Mouse (Mus musculus) embryonic fibroblast, embryonic 13.5 days (primary cell): ENCODE data around the gene Mgat2. TPM values are rescaled to one million over a fixed set of nuclear protein-coding genes. Genes with fewer than 3 reads are reported as not detected.

Experiments
- H3K27ac ChIP-seq: 2 replicates; pipeline ENCODE4 v1.5.1; 2012; ENCODE audit warnings: low read length, control low read depth, inconsistent platforms; ENCODE audit not compliant: insufficient read depth
- H3K4me1 ChIP-seq: 2 replicates; pipeline ENCODE4 v1.6.1; 2011; ENCODE audit warnings: low read length; ENCODE audit not compliant: control insufficient read depth, insufficient read depth
- H3K4me3 ChIP-seq: 2 replicates; pipeline ENCODE4 v1.5.1; 2011; ENCODE audit warnings: mild to moderate bottlenecking, control low read depth, low read length; ENCODE audit not compliant: insufficient read depth
- CTCF ChIP-seq: IDR thresholded peaks from 2 replicates; pipeline ENCODE4 v1.5.1; 2011; ENCODE audit warnings: mild to moderate bottlenecking, control low read depth, low read length, moderate library complexity, borderline replicate concordance; ENCODE audit not compliant: insufficient read depth
- POLR2A ChIP-seq: IDR thresholded peaks from 2 replicates; pipeline ENCODE4 v1.6.1; 2011; ENCODE audit warnings: low read depth, mild to moderate bottlenecking, control low read depth, low read length, moderate library complexity
- polyA plus RNA-seq: library from polyadenylated mRNA; stranded (reverse); fragments of >200 nt; gene quantifications from 2 replicates; pipeline ENCODE4 v1.2.4, GENCODE M21; 2011; ENCODE audit warnings: low read depth; ENCODE audit not compliant: missing spikeins, insufficient read length

Gene Mgat2
- polyA plus RNA-seq, result 69.7 and 73.2 TPM in 2 replicates

DNA sequence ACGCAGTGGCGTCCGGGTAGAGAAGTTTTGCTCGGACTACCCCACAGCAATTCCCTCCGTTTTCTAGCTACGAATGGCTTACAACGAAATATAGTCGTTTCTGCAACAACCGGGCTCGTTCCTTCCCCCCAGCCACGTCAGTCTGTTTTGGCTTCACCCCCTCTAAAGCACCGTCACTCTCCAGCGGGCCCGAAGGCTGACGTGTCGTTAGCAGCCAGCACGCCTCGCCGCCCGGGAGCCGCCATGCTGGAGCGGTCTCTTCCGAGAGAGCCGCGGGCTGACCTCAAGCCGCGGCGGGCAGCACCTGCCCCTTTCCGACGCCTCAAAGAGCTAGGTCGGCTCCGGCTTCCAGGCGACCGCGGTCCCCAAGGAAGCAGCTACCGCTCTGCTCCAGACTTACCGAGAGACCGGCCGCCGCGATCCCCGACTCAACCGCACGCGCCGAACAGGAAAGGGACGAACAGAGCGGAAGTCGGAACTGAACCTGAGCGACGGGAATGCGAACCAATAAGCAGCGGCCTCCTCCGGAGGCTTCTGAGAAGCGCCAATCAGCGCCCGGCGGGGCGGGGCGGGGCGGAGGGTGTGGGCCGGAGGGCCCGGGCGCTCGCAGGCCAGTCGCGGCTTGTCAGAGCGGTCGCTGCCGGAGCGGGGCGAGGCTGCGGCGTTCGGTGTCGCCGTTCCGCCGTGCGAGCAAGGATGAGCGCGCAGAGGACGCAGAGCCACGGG is at the start of gene Mgat2, which contains the start of gene Rpl36al:
Mgat2 (plus strand) TSS at position 575 of the 726 bp plus-strand sequence.
Rpl36al (minus strand) TSS at position 501 of the 726 bp plus-strand sequence.
- Histone ChIP-seq H3K4me3 (peak within 1 kb of the TSS; percentile 94), H3K27ac (peak within 1 kb of the TSS; percentile 84), H3K4me1 (peaks cover 6% of the 10 kb centered on the region)
- TF ChIP-seq CTCF (no peak), POLR2A (peak; percentile 97)

DNA sequence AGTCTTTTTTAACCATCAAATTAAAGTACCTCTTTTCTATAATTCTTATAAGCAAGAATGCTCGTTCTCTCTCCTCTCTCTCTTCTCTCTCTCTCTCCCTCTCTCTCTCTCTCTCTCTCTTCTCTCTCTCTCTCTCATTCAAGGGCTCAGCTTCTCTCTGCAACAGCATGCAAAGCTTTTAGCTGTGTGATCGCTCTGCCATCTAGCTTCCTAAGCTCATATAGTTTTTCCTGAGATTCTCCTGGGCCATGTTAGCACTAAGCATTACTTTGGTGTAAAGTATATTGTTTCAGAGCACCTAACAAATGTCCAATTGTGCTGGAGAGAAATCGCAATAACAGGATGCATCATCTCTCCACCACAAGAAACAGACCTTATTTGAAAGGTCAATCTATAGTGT is 44.8 kb upstream of the Mgat2 start:
- H3K4me3 ChIP-seq, result no peak overlapping the region
- no peak for TF ChIP-seq CTCF
- TF ChIP-seq POLR2A, result no peak
- H3K4me1 ChIP-seq, result no peaks in the 10 kb centered on the region
- H3K27ac ChIP-seq, result no peak overlapping the region

DNA sequence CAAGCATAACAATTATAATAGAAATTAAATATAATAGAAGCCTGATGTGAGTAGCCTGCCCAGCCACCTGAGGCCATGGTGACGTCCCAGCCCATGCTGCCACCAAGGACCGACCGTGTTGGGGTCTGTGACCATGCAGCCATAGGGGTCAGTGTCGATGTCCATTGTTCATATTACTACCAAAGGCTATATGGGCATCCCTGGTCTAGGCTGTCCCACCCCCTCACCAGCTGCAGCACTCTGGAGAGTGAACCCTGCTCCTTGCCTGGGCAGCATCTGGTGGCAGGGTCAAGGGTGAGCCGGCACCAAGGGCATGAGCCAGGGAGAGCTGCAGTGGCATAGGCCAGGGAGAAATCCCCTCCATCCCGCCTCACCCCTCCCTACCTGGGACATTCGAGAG is 44.1 kb upstream of the Mgat2 start:
- Histone ChIP-seq H3K4me1 (no peaks in the 10 kb centered on the region), H3K4me3 (no peak overlapping the region), H3K27ac (no peak overlapping the region)
- TF ChIP-seq CTCF (no peak), POLR2A (no peak)

DNA sequence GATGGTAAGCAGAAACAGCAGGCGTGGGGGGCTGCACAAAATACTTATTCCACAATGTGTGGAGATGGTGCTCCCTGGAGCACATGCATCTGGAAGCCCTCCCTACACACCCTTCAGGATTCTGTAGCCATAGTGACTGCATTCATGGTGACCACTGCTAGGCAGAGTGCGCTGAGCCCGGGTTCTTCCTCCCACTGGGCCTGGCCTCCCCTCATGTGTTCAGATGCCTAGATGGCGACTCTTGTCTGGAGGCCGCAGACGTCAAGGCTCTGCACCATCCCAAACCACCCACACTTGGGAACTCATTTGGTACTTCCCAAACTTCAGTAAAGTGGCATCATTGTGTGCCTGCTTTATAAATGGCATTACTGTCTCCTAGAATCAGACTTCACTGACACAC is 40.5 kb upstream of the Mgat2 start:
- Histone ChIP-seq H3K27ac (no peak overlapping the region), H3K4me1 (no peaks in the 10 kb centered on the region), H3K4me3 (no peak overlapping the region)
- TF ChIP-seq CTCF (no peak), POLR2A (no peak)

DNA sequence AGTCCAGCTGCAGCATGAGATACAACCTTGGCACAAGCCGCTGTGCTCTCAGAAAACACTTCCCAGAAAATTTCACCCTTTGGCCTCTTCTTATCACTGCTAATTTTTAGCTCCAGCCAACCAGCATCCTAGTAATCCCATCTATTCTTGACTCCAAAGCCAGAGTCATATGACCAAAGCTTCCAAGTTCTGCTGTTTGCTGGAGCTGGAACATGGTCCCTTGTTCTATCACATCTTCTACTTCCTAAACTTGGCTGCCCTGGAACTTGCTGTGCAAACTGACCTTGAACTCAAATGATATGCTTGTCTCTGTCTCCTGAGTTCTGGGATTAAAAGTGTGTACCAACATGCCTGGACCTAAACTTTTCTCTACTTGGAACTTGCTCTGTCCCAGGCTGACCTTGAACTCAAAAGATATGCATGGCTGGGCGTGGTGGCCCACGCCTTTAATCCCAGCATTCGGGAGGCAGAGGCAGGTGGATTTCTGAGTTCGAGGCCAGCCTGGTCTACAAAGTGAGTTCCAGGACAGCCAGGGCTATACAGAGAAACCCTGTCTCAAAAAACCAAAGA is 36.7 kb upstream of the Mgat2 start:
- no peak overlapping the region for H3K4me3 ChIP-seq

DNA sequence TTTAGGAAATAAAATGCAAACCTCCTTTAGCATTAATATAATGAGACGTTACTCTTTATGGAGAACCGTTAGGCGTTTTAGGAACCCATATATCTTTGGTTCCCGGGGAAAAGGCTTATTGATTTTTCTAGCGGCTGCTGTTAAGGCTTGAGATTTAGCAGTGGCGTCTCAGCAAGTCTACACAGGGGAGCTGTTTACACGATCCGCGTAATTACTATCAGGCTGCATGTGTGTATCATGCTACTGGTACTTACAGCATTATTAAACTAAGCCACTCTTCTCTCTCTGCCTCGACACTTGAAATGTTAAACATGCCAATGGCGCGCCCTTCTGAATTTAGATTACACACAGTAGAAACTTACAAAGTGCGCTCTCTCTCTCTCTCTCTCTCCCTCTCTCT is 33.9 kb upstream of the Mgat2 start:
- Histone ChIP-seq H3K4me1 (no peaks in the 10 kb centered on the region), H3K4me3 (no peak overlapping the region), H3K27ac (no peak overlapping the region)
- TF ChIP-seq POLR2A (no peak), CTCF (no peak)

More for the DNA sequence above, 36.7 kb upstream of the Mgat2 start:
- H3K27ac ChIP-seq, result no peak overlapping the region
- no peak for TF ChIP-seq CTCF
- no peak for TF ChIP-seq POLR2A
- H3K4me1 ChIP-seq, result no peaks in the 10 kb centered on the region

DNA sequence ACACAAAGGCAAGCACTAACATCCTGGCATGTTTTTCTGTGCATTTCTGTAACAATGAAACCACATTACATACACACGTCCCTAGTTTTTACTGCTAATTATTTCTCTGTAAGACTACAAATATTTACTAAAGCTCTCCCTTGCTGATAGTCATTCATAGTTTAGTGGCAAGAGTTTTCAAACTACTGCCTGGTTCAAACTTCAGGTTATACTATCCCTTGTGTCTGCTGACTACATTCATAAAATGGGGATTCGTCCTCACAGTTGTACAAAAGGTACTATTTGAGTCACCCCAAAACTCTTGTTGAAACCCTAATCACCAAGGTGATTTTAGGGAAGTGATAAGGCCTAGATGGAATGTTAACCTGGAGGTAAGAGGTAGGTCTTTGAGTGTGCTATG is 28.0 kb upstream of the Mgat2 start:
- TF ChIP-seq CTCF, result no peak
- TF ChIP-seq POLR2A, result no peak; the same call in 1 of the 2 replicates

DNA sequence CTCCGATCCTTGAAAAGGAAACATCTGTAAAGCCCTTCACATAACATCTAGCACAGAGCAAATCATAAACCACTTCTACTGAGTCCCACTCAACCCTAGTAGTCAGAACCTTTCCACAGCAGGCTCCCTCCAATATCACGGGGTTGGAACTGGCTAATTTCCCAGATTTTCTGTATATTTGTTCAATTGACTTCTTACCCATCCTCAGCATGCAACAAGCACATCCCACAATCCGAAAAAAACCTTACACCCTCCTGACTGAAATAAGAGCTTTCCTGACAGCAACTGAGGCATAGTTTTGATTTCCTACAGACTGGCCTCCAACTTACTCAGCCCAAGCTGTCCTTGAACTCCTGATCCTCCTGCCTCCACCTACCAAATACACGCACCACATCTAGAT is 27.5 kb upstream of the Mgat2 start:
- peaks cover 6% of the 10 kb centered on the region; the same call in 1 of the 2 replicates for H3K4me1 ChIP-seq
- no peak overlapping the region for H3K27ac ChIP-seq
- H3K4me3 ChIP-seq, result no peak overlapping the region
- TF ChIP-seq CTCF, result no peak

More for the DNA sequence above, 28.0 kb upstream of the Mgat2 start:
- H3K27ac ChIP-seq, result no peak overlapping the region
- no peak overlapping the region for H3K4me3 ChIP-seq
- peaks cover 6% of the 10 kb centered on the region; the same call in 1 of the 2 replicates for H3K4me1 ChIP-seq

DNA sequence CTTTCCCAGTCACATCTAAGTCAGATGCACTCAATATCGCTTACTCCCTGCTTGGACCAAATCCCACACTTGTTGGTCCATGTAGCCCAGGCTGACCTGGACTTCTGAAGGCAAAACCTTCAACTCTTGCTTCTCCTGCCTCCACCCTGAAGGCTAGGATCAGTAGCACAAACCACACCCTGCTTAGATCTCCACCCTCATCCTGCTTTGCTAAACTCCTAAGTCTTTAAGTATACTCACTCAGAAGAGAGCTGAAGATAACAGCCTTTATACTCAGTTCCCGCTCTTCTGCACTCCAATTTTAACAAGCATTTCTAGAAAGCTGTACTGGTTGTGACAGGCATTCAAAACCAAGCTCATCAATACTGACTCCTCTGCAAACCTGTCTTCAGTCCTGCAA is 26.9 kb upstream of the Mgat2 start:
- TF ChIP-seq CTCF (no peak), POLR2A (no peak)
- peaks cover 6% of the 10 kb centered on the region; the same call in 1 of the 2 replicates for H3K4me1 ChIP-seq
- H3K27ac ChIP-seq, result no peak overlapping the region
- H3K4me3 ChIP-seq, result peak overlapping the region; percentile 84; the same call in 1 of the 2 replicates

DNA sequence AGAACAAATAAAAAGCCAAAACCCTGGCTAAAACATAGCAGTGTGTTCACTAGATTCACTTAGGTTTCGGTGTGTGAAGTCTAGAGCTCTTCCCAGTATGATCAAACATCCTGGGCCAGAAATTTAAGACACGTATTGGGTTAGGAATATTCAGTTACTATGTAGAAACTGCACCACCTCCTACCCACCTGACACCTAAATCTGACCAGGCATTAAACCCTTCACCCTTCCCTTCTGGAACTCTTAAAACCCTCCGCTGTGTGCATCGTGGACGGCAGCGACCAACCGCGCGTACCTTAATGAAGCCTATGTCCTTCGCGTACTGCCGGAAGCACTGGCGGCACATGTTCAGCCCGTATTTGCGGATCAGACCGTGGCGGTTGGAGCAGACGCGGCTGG is 25.6 kb upstream of the Mgat2 start:
- TF ChIP-seq POLR2A (no peak; the same call in 1 of the 2 replicates), CTCF (no peak)
- H3K4me3 ChIP-seq, result peak overlapping the region; percentile 84

More for the DNA sequence above, 25.6 kb upstream of the Mgat2 start:
- peaks cover 6% of the 10 kb centered on the region; the same call in 1 of the 2 replicates for H3K4me1 ChIP-seq
- peak overlapping the region; percentile 61 for H3K27ac ChIP-seq
